ENCODE assay signal across 8 mouse cellular contexts in the genomic region with DNA sequence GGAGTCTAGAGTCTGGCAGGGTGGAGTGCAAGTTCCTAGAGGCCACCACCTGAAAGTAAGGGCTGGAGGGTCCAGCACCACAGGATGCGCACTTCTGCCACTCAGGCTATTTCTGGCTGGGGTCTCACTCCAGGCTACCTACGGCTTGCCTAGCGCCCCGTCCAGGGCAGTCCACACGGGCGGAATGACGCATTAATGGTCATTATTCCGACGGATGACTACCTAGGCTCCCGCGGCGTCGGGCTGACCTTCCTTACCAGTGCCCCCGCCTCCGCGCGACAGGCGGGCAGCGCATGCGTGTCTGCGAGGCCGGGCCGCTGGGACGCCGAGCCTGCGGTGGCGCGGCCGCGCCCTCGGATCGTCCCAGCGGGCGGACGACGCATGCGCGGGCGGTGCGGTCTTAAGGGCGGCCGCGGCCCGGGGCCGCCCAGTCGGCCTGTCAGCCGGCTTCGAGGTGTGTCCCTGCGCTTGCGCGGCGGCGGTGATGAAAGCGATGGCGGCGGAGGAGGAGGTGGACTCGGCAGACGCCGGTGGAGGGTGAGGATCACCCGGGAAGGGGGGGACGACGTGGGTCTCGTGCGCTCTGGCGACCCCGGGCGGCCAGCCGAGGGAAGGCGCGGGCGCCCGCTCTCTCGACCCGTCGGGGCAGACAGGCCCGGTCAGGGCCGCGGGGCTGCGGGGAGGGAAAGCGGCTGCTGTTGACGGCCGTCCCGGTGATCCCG. TPM values are rescaled to one million over a fixed set of nuclear protein-coding genes. Genes with fewer than 3 reads are reported as not detected.
DNase-seq lines count a peak whose midpoint lies in the region; ATAC-seq lines count a peak whose summit lies in the region.

A gene (plus strand): TSS at position 306 of the 722 bp plus-strand sequence.

- H3K4me1 ChIP-seq in hindbrain, embryonic 12.5 days = no peaks in the 10 kb centered on the region

- peak; percentile 96 for ATAC-seq in hindbrain, embryonic 12.5 days (ENCODE audit: low FRiP score)

- whole genome bisulfite sequencing in hindbrain, embryonic 12.5 days = under 1% methylated on average over 76 of the region's 84 CpGs

- peak within 1 kb of the TSS; percentile 76 for H3K9ac ChIP-seq in hindbrain, embryonic 12.5 days

- no peaks in the 10 kb centered on the region for H3K36me3 ChIP-seq in hindbrain, embryonic 12.5 days

- peak within 1 kb of the TSS; percentile 68 for H3K4me3 ChIP-seq in hindbrain, embryonic 12.5 days

- H3K4me2 ChIP-seq in hindbrain, embryonic 12.5 days (replicated peaks) = peak within 1 kb of the TSS; percentile 67

- no peaks in the 10 kb centered on the region for H3K27me3 ChIP-seq in hindbrain, embryonic 12.5 days

- DNase-seq in Muller cell, postnatal 12 days (ENCODE audit: inconsistent ontology term) = peak; percentile 98
- peak; percentile 95 for DNase-seq in cerebellum, adult 9-11 months
- peak; percentile 92 to 93 for DNase-seq in frontal cortex, postnatal 10 days (ENCODE audit: low spot score in 2 of 2)
- peak; percentile 91 to 94 for DNase-seq in layer of hippocampus, postnatal 14 days (ENCODE audit: low spot score in 2 of 2)
- peak; percentile 98 for DNase-seq in lung, postnatal 14 days
- DNase-seq in retina, adult 2 months (ENCODE audit: low read depth, low spot score) = peak; percentile 88
- DNase-seq in thymus, postnatal 36 days = peak; percentile 85 to 87

- no peaks in the 10 kb centered on the region for H3K9me3 ChIP-seq in hindbrain, embryonic 12.5 days (replicated peaks)

- H3K27ac ChIP-seq in hindbrain, embryonic 12.5 days = peak within 1 kb of the TSS; percentile 71

RNA-seq across cellular contexts. Expression of the gene that starts here (rescaled TPM):
- polyA plus RNA-seq in hindbrain, embryonic 12.5 days (2016; fragmentation: Nextera tagmentation; extraction: Ambion mirVana) = 22.5 and 24.2 TPM in 2 replicates
- 10 to 100 TPM; 24.9 to 28.9 TPM for total RNA-seq in layer of hippocampus, postnatal 14 days (2021)

Comparison
In these comparisons a context has a peak if more than half of its experiments do, and no peak if none do; other contexts are left out.
1. Peak in every context shown above with its lines: DNase-seq, ATAC-seq, H3K4me3 ChIP-seq and H3K27ac ChIP-seq.